Mouse (Mus musculus): ENCODE data around the gene Cyp2w1. TPM values are rescaled to one million over a fixed set of nuclear protein-coding genes. Genes with fewer than 3 reads are reported as not detected.
A peak's percentile ranks its signal among the peaks of the same experiment; 100 is the strongest.

The Cyp2w1 gene
- polyA plus RNA-seq, 1 experiment from 2014 or later: not detected

GRCm38 (mm10) chr5:139405478-139405877 is 53.1 kb downstream of the Cyp2w1 start:
- Histone ChIP-seq H3K4me1 (replicated peaks; ENCODE audit: control insufficient read depth, insufficient read depth, low read length) (peaks cover 29% of the 10 kb centered on the region), H3K4me3 (ENCODE audit: low read depth, low read length) (no peak overlapping the region), H3K27me3 (replicated peaks; ENCODE audit: control insufficient read depth, insufficient read depth, low read length) (no peaks in the 10 kb centered on the region), H3K9ac (ENCODE audit: low read depth, low read length) (peak overlapping the region; percentile 46; the same call in 1 of the 2 replicates), H3K36me3 (ENCODE audit: control insufficient read depth, insufficient read depth, low read length) (no peaks in the 10 kb centered on the region), H3K9me3 (ENCODE audit: control insufficient read depth, low read length) (no peaks in the 10 kb centered on the region), H3K27ac (ENCODE audit: low read depth, low read length) (peak overlapping the region; percentile 71; the same call in 1 of the 2 replicates), H3K4me2 (peak overlapping the region; percentile 16)
- DNase-seq (ENCODE audit: low spot score): no peak
- WGBS: 52% methylated on average over 7 of the region's 7 CpGs
- ATAC-seq (replicated peaks; ENCODE audit: low FRiP score): 0 out of 2 replicates have a peak, but pooled peaks have one; percentile 42

- WGBS: 54% methylated on average over 3 of the region's 3 CpGs
- DNase-seq (ENCODE audit: low spot score) (no peak), ATAC-seq (replicated peaks; ENCODE audit: low FRiP score) (no peak)
- Histone ChIP-seq H3K4me3 (ENCODE audit: low read depth, low read length) (no peak overlapping the region), H3K4me1 (replicated peaks; ENCODE audit: control insufficient read depth, insufficient read depth, low read length) (peaks cover 29% of the 10 kb centered on the region), H3K27me3 (replicated peaks; ENCODE audit: control insufficient read depth, insufficient read depth, low read length) (no peaks in the 10 kb centered on the region), H3K9me3 (ENCODE audit: control insufficient read depth, low read length) (no peaks in the 10 kb centered on the region), H3K36me3 (ENCODE audit: control insufficient read depth, insufficient read depth, low read length) (no peaks in the 10 kb centered on the region), H3K9ac (ENCODE audit: low read depth, low read length) (no peak overlapping the region), H3K4me2 (peak overlapping the region; percentile 16), H3K27ac (ENCODE audit: low read depth, low read length) (peak overlapping the region; percentile 71; the same call in 1 of the 2 replicates)
These were observed 53.5 kb downstream of the Cyp2w1 start for GRCm38 (mm10) chr5:139405953-139406352.

MicroRNA genes within 50 kb of the gene (microRNA counts, 519-probe panel; counts per million panel counts)
- microRNA mmu-miR-339-3p (not detected), microRNA mmu-miR-339-5p (not detected)

Small RNA genes lying within 50 kb of the gene (microRNA-seq; reads per million reads assigned to microRNA genes)
- 927 reads per million, percentile 71 among the genes with 10 or more reads in this experiment for gene Mir339 (ENCODE audit: borderline number of aligned reads)

Other genes starting within 250 kb of the Cyp2w1 start
- 5.3 and 6.9 TPM in 2 replicates for gene Prkar1b, start 202.6 kb upstream of the Cyp2w1 start, polyA plus RNA-seq (2014; fragmentation: Nextera tagmentation; extraction: Ambion mirVana)
- 17.1 and 17.6 TPM in 2 replicates for gene Dnaaf5, start 202.4 kb upstream of the Cyp2w1 start, polyA plus RNA-seq (2014; fragmentation: Nextera tagmentation; extraction: Ambion mirVana)
- 46.0 and 50.4 TPM in 2 replicates for gene Sun1, start 152.0 kb upstream of the Cyp2w1 start, polyA plus RNA-seq (2014; fragmentation: Nextera tagmentation; extraction: Ambion mirVana)
- 208 and 209 TPM in 2 replicates for gene Get4, start 100.3 kb upstream of the Cyp2w1 start, polyA plus RNA-seq (2014; fragmentation: Nextera tagmentation; extraction: Ambion mirVana)
- 7.2 and 8.1 TPM in 2 replicates for gene Adap1, start 27.0 kb upstream of the Cyp2w1 start, polyA plus RNA-seq (2014; fragmentation: Nextera tagmentation; extraction: Ambion mirVana)
- 98.1 and 103 TPM in 2 replicates for gene Cox19, start 1.2 kb upstream of the Cyp2w1 start, polyA plus RNA-seq (2014; fragmentation: Nextera tagmentation; extraction: Ambion mirVana)
- gene Gpr146, start 25.1 kb downstream of the Cyp2w1 start, polyA plus RNA-seq (2014; fragmentation: Nextera tagmentation; extraction: Ambion mirVana): 13.4 and 15.1 TPM in 2 replicates
- gene C130050O18Rik, start 52.7 kb downstream of the Cyp2w1 start, polyA plus RNA-seq (2014; fragmentation: Nextera tagmentation; extraction: Ambion mirVana): 1.5 and 1.6 TPM in 2 replicates
- gene Gper1, start 70.5 kb downstream of the Cyp2w1 start, polyA plus RNA-seq (2014; fragmentation: Nextera tagmentation; extraction: Ambion mirVana): 0.38 and 0.58 TPM in 2 replicates
- gene 3110082I17Rik, start 107.9 kb downstream of the Cyp2w1 start, polyA plus RNA-seq (2014; fragmentation: Nextera tagmentation; extraction: Ambion mirVana): 49.4 and 52.0 TPM in 2 replicates
- 4.6 and 5.7 TPM in 2 replicates for gene Zfand2a, start 131.9 kb downstream of the Cyp2w1 start, polyA plus RNA-seq (2014; fragmentation: Nextera tagmentation; extraction: Ambion mirVana)
- not detected in 2 replicates for gene Uncx, start 190.9 kb downstream of the Cyp2w1 start, polyA plus RNA-seq (2014; fragmentation: Nextera tagmentation; extraction: Ambion mirVana)